Mouse (Mus musculus) heart, adult 18-20 months (tissue): ENCODE measurements around the gene Rraga. TPM values are rescaled to one million over a fixed set of nuclear protein-coding genes. Genes with fewer than 3 reads are reported as not detected.
A peak's percentile ranks its signal among the peaks of the same experiment; 100 is the strongest.

Experiments
- DNase-seq, 2 experiments: peaks; one replicate each; pipeline ENCODE4 v3.0.0; 2021 to 2022; ENCODE audit warnings: mixed read lengths in 1 of 2
- long read RNA-seq, 2 experiments: library from polyadenylated mRNA; stranded (forward); transcript quantifications; one replicate each; pipeline ENCODE4 v2.0.0; 2021
- total RNA-seq, 2 experiments: library from RNA; stranded (reverse); gene quantifications; 2 replicates each; pipeline ENCODE4 v1.2.3; 2021

The Rraga gene
- total RNA-seq, result 10 to 100 TPM; 56.6 to 61.6 TPM
- long read RNA-seq, experiment 1, transcript Rraga-201 (1 exons, 1,618 nt), result major isoform, 89 of 89 reads
- long read RNA-seq, experiment 1, partial matches to known transcripts, result 0 of 89 reads
- long read RNA-seq, experiment 1, other reads (novel, unspliced or antisense), result 0 of 89 reads
- long read RNA-seq, experiment 2, transcript Rraga-201 (1 exons, 1,618 nt), result major isoform, 48 of 48 reads
- long read RNA-seq, experiment 2, partial matches to known transcripts, result 0 of 48 reads
- long read RNA-seq, experiment 2, other reads (novel, unspliced or antisense), result 0 of 48 reads

GRCm38 (mm10) chr4:86575283-86575983 is at the start of gene Rraga:
Gene Rraga (plus strand): TSS chr4:86575668.
- peak; percentile 96 to 98 for DNase-seq

DNA sequence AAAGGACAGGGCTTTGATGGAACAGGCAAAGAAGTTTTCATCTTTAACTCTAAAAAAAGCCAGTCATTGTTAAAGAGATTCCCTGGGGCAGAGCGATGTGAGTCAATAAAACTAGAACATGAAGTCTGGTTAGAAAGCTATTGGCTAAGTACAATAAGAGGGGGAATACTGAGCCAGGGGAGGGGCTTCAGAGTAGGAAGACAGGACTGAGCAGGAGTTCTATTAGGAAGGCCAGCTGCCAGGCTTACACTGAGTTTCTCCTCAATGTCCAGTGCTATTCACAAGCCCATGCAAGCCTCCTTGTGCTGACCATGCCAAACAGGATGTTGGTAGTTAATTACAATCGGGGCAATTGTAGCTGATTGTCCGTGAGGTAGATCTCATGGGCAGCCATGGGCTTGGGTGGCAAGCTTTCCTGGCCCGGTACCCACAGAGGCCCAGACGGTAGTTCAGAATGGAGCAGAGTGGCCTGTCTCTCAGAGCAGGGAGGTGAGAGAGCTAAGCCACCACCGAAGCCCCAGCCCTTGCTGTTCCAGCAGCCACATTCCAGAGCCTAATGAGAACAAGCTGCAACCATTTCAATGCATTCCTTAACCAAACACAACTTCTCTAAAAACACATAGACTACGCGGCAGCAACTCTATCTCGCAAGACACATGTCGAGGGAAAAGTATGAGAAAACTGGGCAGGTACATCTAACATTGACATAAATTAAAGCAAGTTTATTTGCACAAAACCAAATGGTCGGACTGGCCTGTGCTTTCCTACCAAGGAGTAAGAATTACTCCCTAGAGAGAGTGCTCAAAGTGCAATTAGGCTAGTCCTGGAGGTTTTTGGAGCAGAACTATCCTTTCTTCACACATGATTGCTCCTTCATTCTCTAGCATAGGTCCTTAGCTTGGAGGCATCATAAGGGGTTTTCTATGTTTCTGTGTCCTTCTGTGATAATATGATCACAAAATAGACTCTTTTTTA is 48.0 kb upstream of the Rraga start:
- no peak for DNase-seq

GRCm38 (mm10) chr4:86529161-86529560 is 46.3 kb upstream of the Rraga start:
- no peak for DNase-seq

DNA sequence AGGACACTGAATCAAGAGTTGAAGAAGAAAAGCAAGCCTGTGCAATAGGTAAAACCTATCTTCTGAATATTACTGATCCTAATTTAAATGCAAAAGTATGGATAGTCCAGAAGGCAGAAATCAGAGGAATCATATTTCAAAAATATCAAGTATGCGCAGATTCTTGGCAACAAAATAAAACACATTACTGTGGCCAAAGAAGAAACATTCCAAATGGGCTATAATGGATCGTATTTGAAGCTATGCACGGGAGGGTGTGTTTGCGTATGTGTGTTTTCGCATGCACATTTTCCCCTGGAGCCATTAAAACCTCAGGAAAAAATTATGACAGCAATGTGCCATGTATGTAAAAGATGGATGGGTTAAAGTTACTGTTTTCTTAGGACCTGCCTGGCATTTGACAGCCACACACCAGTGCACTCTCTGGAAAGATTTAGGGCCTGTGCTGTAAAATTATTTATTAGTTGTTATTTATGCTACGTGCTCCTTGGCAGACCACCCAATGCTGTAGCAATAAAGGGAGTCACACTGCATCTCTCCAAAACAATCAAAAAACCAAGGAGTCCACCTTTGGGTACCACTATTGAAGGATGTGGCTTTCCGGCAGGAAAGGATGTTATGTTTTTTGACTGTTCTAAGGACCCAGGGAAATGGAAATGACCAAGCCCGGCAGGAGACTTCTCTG is 41.9 kb upstream of the Rraga start:
- DNase-seq, result no peak

DNA sequence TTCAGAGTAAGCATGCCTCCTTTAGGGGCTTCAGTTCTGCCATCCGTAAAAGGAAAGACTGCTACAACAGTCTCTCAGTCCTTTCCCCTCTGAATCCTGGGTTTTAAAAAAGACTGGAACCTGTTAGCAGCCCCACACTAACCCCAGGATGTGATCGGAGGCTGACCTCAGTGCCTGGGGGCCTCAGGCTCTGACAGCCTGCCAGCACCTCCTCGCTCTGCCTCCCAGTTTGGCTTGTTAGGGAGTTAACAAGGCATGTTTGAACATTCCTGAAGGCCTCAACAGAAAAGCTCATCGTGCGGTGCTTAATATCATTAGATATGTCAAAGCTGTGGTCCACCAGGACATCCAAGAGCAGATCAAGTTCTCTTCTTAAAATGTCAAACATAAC is 41.4 kb upstream of the Rraga start:
- no peak for DNase-seq

DNA sequence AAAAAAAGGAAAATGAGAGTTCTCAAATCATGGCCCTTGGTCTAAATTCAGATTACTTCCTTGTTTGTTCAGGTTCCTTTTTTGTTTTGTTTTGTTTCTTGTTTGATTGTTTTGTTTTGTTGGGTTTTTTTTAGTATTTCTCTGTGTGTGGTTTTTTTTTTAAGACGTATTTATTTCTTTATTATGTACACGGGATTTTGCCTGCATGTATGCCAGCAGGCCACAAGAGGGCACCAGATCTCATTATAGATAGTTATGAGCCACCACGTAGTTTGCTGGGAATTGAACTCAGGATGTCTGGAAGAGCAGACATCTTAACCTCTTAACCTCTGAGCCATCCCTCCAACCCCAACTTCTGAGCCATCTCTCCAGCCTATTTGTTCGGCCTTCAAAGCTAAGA is 37.5 kb upstream of the Rraga start:
- peak; percentile 33 to 67 for DNase-seq

GRCm38 (mm10) chr4:86538936-86539335 is 36.5 kb upstream of the Rraga start:
- no peak for DNase-seq

GRCm38 (mm10) chr4:86541573-86541972 is 33.9 kb upstream of the Rraga start:
- DNase-seq, result no peak

DNA sequence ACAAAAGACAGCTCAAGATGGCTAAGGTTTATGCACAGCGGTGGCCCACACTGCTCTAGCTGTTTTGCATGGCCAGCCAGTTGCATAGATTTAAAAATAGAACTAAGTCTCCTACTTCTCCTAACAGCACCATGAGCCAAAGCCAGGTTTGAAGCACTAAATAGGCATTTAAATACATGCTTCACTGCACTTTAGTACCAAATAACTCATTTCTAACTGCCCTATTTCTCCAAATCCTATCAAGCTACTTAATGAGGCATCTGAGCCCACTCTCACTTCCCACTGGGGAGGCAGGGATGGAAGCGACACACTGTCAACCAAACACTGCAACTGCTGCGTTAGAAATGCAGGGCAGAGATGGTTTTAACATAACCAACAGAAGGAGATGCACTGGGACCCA is 31.5 kb upstream of the Rraga start:
- no peak for DNase-seq

DNA sequence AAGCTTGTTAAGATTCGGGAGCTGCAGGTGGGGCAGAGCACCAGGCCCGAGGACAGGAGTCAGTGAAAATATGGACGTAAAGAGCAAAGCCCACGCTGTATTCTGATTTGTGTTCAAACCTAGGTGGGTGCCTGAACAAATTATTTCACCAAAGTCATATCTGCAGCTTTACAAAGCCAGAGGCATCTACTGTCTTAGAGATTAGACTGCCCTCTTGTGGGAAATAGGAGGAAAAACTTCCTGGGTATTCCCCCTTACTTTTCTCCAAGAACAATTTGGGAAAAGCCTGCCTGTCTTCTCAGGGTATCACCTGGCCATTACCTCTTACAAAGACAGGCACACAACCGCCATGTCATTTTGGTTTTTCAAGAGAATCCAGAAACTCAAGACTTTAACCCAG is 29.9 kb upstream of the Rraga start:
- peak in 1 of 2 experiments; percentile 35 for DNase-seq

- no peak for DNase-seq
Observed at GRCm38 (mm10) chr4:86548332-86548731, 27.1 kb upstream of the Rraga start.

DNA sequence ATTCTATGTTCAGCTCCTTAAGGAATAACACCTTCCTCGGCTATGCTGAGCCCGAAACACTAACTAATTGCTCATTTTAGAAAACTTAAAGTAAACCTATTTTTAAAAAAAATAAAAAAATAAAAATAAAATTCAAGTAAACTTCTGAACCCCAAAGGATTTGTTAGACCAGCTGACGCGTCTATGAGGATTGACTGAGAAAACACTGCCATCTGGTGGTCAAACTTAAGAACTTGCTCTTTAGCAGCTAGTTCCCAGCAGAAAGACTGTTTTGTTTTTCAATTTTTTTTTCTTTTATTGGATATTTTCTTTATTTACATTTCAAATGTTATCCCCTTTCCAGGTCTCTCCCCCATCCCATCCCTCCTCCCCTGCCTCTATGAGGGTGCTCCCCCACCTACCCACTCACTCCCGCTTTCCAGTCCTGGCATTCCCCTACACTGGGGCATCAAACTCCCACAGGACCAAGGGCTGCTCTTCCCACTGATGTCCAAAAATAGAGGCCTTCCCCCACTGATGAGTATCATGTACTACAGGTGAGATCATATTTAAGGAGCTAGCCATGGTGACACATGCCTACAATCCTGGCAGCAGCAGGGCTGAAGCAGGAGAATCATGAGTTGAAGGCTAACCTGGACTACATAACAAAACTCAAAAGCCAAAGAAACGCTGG is 20.3 kb upstream of the Rraga start:
- DNase-seq, result peak; percentile 18 to 36

DNA sequence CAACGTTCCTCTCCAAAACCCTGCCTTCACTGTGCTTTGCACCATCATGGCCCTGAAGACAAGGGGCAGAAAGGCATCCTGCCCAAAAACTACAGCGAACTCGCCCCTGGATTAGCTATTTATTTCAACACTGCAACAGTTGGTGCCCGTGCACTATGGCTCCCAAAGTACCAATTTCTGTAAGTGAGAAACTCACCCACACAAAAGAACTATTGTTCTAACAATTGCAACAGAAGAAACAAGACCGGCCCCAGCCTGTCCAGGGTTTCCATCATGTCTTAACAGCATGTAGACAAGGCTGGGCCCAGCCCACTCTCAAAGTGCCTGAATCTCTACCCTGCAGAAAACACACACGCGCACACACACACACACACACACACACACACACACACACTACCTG is 18.1 kb upstream of the Rraga start:
- no peak for DNase-seq

- no peak for DNase-seq
Observed at GRCm38 (mm10) chr4:86558228-86558627, 17.2 kb upstream of the Rraga start, which contains the start of gene Saxo1. Gene Saxo1 (minus strand): TSS chr4:86558328.

- no peak for DNase-seq
Observed at GRCm38 (mm10) chr4:86559006-86559405, 16.5 kb upstream of the Rraga start.

DNA sequence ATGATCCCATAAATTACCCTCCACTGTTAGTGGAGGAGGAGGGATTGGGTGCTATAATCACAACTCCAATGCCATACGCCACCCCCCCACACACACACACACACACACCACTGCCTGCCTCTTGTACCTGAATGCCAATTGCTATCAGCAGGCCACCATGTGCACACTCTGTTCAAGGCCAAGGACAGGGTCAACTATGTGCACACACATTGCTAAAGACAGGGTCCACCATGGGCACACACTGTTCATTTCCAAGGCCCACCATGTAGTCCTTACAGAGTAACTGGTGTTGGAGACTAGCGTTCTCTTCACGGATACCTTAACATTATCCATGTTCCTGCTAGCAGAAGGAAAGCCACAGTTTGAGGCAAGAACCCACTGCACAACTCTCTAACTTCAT is 14.4 kb upstream of the Rraga start:
- no peak for DNase-seq

DNA sequence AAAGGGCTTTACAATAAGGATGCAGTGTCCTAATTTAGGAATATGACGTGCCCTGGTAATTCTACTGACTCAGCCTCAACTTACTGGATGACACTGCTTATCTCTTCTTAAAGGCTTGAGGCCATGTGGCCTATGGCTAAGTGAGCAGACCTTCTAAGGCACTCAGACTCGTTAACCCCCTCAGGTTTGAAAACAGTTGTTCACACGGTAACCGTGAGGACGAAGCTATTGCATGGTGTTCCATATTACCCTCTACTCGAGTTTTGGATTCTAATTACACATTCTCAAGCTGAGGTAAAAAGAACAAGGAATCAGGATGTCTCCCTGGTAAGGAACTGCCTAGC is 557 bp upstream of the Rraga start:
- no peak for DNase-seq

GRCm38 (mm10) chr4:86576120-86576541 is 663 bp downstream of the Rraga start:
- no peak for DNase-seq

DNA sequence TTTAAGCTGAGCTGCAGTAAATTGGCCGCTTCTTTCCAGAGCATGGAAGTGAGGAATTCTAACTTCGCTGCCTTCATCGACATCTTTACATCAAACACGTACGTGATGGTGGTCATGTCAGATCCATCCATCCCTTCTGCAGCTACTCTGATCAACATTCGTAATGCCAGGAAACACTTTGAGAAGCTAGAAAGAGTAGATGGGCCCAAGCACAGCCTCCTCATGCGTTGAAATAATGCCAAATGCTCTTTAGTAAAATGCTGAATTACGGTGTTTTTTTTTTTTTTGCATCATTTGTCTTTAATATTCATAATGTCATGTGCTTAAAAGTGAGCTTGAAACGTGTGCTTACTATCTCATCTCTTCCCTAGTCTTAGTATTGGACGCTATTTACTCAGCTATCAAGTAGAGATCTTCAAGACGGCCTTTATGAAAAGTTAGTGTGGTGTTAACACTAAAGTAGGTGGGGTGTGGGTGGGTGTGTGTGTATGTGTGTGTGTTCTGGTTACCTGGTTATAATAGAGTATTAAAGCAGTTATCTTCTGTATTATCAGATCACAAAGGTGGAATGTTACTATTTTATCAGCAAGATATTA is 1.3 kb downstream of the Rraga start:
- DNase-seq, result no peak

DNA sequence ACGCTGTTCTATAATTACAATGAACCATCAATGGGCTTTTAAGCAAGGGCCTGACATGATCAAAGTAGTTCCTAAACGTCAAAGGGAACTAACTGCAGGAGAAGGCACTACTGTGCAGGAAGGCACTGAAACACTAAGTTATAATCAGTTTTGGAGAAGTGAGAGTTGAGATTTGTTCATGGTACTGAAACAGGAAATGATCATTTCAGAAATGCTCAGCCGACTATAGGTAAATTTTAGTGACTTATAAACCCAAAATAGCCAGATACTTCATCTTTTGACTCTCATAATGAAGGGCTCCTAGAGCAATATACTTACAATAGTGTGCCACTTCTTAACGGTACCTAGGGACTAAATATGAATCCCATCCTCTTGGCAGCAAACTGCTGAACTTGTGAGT is 4.6 kb downstream of the Rraga start:
- DNase-seq, result peak in 1 of 2 experiments; percentile 7

DNA sequence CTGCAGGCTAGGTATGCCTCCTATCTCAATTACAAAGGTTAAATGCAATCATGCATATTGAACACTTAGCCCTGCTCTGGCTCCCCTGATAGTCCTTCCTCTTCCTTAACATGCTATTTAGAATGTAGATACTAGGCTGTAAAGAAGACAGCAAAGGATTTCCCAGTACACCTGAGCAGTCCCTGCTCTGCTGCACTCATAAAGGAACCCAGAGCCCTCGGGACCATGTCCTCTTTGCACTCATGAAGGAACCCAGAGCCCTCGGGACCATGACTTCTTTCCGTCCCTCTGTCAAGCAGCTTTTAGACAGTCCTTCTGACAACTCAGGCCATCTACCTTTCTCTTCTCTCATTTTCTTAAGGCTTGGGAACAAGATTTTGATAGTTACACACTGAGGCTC is 5.1 kb downstream of the Rraga start:
- no peak for DNase-seq
